Mouse (Mus musculus) urinary bladder, postnatal 25 days (tissue): ENCODE data around the gene Mlh1.

Experiments
- DNase-seq: peaks from one replicate; pipeline ENCODE4 v3.0.0; 2022; ENCODE audit warnings: low spot score

The Mlh1 gene

GRCm38 (mm10) chr9:111271434-111272160, at the start of gene Mlh1, which contains the start of gene Epm2aip1:
Gene Mlh1 (minus strand): TSS chr9:111271791.
Gene Epm2aip1 (plus strand): TSS chr9:111271929.
- peak; percentile 99 for DNase-seq

- DNase-seq = no peak
Measured at GRCm38 (mm10) chr9:111320912-111321311, 49.3 kb upstream of the Mlh1 start.

- DNase-seq = peak; percentile 52
Measured at GRCm38 (mm10) chr9:111314219-111314618, 42.6 kb upstream of the Mlh1 start.

- DNase-seq = no peak
Measured at GRCm38 (mm10) chr9:111313793-111314192, 42.2 kb upstream of the Mlh1 start.

GRCm38 (mm10) chr9:111313299-111313698, 41.7 kb upstream of the Mlh1 start:
- DNase-seq = no peak

- DNase-seq = no peak
Measured at GRCm38 (mm10) chr9:111312442-111313141, 41.0 kb upstream of the Mlh1 start.

GRCm38 (mm10) chr9:111311843-111312441, 40.4 kb upstream of the Mlh1 start:
- DNase-seq = no peak

GRCm38 (mm10) chr9:111311031-111311842, 39.6 kb upstream of the Mlh1 start, which contains the start of gene Trank1:
Gene Trank1 (plus strand): TSS chr9:111311739.
- no peak for DNase-seq

GRCm38 (mm10) chr9:111306142-111306541, 34.6 kb upstream of the Mlh1 start:
- DNase-seq = no peak

GRCm38 (mm10) chr9:111304036-111304435, 32.4 kb upstream of the Mlh1 start:
- no peak for DNase-seq

GRCm38 (mm10) chr9:111302196-111302831, 30.7 kb upstream of the Mlh1 start:
- no peak for DNase-seq

- DNase-seq = no peak
Measured at GRCm38 (mm10) chr9:111298606-111299005, 27.0 kb upstream of the Mlh1 start.

GRCm38 (mm10) chr9:111296433-111296832, 24.8 kb upstream of the Mlh1 start:
- DNase-seq = no peak

- no peak for DNase-seq
Measured at GRCm38 (mm10) chr9:111295323-111295722, 23.7 kb upstream of the Mlh1 start.

GRCm38 (mm10) chr9:111294911-111295310, 23.3 kb upstream of the Mlh1 start:
- DNase-seq = no peak

GRCm38 (mm10) chr9:111293234-111293633, 21.6 kb upstream of the Mlh1 start:
- DNase-seq = no peak

- no peak for DNase-seq
Measured at GRCm38 (mm10) chr9:111290539-111291100, 19.0 kb upstream of the Mlh1 start.

- peak; percentile 93 for DNase-seq
Measured at GRCm38 (mm10) chr9:111289832-111290339, 18.3 kb upstream of the Mlh1 start.

GRCm38 (mm10) chr9:111289294-111289831, 17.8 kb upstream of the Mlh1 start:
- peak; percentile 12 for DNase-seq

GRCm38 (mm10) chr9:111287956-111288355, 16.4 kb upstream of the Mlh1 start:
- DNase-seq = no peak

GRCm38 (mm10) chr9:111286468-111286867, 14.9 kb upstream of the Mlh1 start:
- DNase-seq = no peak
